Mouse (Mus musculus) spleen, adult 18-20 months (tissue): ENCODE measurements around the gene Fcrl5.
A peak's percentile ranks its signal among the peaks of the same experiment; 100 is the strongest.

Experiments
- DNase-seq, 2 experiments: peaks; one replicate each; pipeline ENCODE4 v3.0.0; 2022; ENCODE audit warnings: mixed read lengths in 2 of 2

Fcrl5 gene

DNA sequence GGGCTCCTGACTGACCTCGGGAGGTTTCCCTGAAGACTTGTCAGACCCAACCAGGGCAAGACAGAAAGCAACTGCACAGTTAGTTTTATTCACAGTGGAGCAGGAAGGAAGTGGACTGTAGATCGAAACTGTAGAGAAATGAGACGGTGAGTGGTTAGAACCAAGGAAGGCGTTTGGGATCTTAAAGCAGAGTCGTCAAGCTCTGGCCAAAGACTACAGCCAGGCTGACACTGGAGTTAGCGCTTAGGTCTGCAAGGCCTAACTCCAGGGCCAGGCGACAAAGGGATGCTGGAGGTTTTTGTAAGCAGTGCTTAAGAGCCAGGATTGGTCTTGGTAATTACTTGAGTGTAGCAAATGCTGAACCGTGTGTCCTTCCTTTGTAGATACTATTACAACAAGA lies 93.3 kb downstream of the Fcrl5 start:
- DNase-seq: no peak

DNA sequence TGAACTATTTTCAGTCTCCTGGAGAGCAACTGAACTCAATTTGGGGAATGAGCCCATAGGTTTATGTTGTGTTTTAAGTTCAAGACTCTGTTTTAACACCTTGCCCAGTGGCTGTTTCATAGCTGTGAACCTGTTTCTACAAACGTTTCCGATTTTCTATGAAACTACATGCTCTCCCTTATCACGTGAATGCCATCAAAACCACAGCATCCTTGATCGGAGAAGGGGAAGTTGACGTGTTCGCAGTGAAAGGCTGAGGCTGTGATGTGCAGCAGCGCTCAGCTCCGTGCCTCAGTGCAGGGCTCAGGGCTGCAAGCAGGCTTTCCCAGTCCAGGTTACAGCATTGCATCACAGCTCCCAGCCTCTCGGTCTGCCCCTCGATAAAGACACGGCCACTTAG lies 94.0 kb downstream of the Fcrl5 start:
- DNase-seq: peak; percentile 52 to 61

DNA sequence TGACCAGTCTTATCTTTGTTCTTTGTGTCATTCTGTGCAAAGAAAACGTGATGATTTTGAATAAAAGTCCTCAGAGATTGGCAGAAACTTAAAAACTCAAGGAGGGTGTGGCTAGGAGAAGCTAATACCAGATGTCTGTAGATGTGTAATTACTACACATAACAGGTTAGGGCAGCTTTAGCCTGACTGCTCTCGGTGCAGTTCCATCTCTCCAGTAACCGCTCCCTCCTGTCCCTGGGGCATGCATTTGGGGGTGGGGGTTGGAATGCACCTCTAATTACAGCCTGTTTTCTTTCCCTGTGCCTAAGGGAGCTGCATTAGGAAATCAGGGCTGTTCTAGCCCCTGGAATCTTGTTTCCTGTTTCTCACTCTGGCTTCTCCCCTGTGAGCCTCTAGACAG lies 94.7 kb downstream of the Fcrl5 start:
- no peak for DNase-seq

DNA sequence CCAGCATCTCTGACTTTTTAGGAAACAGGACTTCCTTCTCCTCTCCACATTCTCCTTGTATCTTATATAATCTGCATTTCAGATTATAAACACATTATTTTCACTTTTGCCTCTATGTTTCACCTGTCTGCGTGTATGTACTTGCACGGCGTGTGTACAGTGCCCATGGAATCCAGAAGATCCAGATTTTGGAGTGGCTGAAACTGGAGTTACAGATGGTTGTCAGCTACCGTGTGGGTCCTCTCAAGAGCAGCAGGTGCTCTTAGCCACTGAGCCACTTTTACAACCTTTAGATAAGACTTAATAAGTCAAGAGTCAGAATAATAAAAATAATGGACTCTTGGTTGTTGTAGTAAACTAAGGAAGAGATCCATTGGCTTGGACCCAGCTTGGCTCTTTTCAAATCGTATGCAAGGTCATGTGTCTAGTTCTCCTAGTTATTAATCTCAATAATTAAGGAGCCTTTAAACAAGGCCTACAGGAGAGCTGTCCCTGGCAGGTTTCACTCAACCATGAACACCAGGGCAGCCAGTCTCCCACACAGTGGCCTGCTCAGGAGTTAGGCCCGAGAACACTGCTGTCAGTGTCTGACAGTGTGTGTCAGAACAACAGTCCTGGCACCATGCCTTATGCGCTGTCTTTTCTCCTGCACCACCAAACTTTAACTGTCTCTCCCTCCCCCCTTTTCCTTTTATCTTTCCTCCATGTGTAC lies 98.2 kb downstream of the Fcrl5 start:
- no peak for DNase-seq

DNA sequence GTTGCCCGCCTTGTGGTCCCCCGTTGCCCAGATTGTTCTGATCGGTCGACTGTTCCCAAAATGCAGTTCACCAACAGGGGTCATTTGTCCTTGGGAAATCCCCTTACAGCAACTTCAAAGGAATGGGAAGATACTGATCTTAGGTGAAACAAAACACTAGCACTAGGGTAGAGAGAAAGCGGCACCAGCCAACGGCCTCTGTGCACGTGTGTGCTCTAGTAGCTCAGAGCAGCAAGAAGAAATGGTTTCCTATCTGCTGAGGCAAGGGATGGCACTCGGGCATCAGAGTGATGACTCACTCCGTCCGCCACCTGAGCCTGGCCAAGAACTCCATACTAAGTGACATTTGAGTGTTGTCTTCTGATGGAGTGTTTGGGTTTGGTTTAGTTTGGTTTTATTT lies 102.5 kb downstream of the Fcrl5 start:
- no peak for DNase-seq

DNA sequence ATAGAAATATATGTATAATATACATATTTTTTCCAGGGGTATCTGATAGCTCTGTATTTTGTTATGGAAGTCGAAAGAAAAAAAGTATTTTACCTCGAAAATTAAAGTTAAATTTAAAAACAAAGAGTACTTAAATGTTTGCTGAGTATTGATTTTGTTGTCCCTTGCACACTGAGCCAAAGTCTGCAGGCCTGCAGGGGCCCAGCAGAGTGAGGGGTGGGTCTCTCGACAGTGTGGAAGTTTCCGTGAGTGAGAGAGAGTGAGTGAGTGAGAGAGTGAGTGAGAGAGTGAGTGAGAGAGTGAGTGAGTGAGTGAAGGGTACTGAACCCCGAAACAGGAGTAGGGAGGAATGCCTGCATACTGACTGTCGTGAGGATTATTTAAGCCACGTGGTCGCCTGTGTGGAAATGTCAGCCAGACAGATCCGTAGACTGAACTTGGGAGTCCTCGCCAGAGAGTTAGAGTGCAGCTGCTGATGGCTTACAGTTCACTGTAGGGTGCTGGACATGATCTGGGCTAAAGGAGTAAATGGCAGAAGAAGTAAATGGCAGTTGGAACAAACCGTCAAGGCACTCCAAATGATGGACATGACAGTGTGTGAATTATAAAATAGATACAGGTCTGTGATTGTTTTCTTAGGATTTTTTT lies 104.6 kb downstream of the Fcrl5 start:
- no peak for DNase-seq

DNA sequence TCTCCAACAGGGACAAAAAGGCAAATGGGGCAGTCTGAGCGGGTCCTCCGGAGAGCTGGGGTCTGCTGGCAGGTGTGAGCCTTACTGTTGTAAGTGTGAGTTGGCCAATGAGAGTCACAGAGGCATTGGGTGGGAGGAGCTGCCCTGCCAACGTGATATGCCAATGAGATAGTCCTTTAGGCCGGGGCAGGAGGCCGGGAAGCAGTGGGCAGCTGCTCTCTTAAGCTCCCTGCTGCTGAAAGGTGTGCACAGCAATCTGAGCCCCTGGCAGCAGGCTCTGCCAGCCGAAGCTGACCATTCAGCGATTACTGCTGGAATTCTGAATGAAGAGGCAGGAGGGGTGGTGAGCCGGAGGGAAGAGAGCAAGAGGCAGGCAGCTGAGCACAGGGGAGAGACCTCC lies 105.1 kb downstream of the Fcrl5 start:
- no peak for DNase-seq

DNA sequence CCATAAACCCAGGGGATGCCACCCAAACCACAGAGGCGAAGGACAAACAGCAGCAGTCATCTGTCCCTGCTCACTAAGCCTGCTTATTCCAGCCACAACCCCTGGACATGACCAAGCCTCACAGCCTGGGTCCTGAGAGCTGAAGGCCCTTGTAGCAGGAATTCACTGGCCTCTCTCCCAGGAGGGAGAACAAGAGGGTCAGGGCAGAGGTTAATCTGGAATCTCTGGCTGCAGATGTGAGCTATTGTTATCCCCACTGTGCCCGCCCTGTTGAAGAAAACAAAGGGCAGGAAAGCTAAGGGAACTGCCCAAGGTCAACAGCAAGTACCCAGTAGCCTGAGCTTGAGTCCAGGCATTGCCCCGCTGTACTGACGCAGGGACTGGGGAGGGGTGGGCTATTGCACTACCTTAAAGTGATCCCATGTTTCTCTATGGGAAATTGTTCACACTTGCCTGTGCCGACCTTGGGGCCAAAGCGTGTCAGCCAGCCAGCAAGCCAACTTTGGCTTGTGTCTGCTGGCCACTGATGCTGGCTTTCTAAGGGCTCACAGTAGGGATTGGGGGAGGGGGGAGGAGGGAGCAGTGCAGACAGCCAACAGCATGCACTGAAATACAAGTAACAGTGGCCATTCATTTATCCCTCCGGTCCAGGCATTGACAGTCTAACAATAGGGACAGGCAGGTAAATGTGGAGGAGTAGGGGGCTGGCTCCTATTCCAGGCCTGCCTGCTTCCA lies 107.1 kb downstream of the Fcrl5 start:
- DNase-seq: no peak

DNA sequence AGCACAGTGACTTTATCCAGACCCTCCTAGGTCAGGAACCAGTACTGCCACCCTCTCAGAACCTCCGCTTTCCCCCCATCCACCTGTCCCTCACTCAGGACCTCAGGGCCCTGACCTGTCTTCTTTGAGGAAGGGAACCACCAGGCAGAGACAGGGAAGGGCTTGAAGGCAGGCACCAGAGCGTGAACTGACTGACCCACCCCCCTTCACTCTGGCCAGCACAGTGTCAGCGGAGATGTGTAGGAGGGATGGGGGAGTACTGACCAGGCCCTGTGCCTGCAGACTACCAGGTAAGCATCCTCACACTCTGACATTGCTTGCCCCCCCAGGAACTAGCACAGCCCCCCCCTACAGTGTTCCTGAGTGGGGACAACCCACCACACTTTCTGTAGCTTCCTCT lies 110.0 kb downstream of the Fcrl5 start:
- DNase-seq: no peak

DNA sequence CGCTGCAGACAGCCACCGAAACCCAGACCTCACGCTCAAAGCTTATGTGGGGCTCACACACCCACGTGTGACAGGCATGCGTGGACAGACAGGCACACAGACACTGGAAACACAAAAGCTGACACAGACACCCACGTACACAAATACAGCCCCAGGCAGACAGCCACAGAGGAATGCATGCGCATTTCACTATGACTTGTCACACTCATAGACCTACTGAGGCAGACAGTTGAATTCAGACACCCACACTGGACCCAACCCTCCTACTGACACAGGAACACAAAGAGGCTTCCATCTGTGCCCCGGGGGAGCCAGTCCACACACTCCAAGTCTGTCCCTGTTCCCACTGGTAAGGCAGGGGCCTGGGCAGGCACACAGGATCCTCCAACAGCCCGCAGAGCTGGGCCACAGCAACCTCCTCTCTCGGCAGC lies 110.7 kb downstream of the Fcrl5 start:
- DNase-seq: no peak

DNA sequence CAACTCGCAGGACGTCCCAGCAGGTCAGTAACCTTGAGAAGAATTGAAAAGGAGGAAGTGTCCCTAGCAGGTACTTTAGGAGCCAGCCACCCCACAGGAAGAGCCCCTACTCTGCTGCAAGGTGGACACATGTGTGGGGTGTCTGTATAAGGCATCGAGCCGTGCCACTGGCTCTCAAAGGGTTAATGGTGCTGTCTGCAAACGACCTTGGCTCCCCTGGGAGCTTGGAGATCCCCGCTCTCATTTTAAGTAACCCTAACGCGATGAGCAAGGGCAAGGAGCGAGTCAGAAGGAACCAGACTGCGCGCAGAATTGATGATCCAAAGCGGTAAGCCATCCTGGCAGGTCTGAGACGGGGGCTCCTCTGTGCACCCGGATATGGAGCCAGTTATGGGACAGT lies 114.3 kb downstream of the Fcrl5 start:
- DNase-seq: no peak
